Mouse (Mus musculus) stomach, embryonic 16.5 days (tissue): ENCODE measurements around the gene Vsx2. TPM values are rescaled to one million over a fixed set of nuclear protein-coding genes. Genes with fewer than 3 reads are reported as not detected.

Experiments used
- ATAC-seq: fragments of 200-750 bp; cut with Nextera tagmentation; 2 replicates; pipeline ENCODE4 v1.8.0; 2017; ENCODE audit warnings: moderate number of reproducible peaks, moderate TSS enrichment; ENCODE audit not compliant: insufficient read depth, low FRiP score
- H3K27ac ChIP-seq: fragments of 300-500 bp; sonication (generic); 2 replicates; pipeline ENCODE4 v1.5.1; 2014; ENCODE audit warnings: low read length
- H3K27me3 ChIP-seq: fragments of 300-500 bp; sonication (generic); 2 replicates; pipeline ENCODE4 v1.6.1; 2014; ENCODE audit warnings: low read length, control low read depth, mixed read lengths; ENCODE audit not compliant: control insufficient read depth, insufficient read depth
- H3K36me3 ChIP-seq: fragments of 300-500 bp; sonication (generic); 2 replicates; pipeline ENCODE4 v1.6.1; 2014; ENCODE audit warnings: low read length; ENCODE audit not compliant: control insufficient read depth, insufficient read depth
- H3K4me1 ChIP-seq: fragments of 300-500 bp; sonication (generic); 2 replicates; pipeline ENCODE4 v1.6.1; 2014; ENCODE audit warnings: low read length, control low read depth, mixed read lengths; ENCODE audit not compliant: control insufficient read depth, insufficient read depth
- H3K4me2 ChIP-seq: fragments of 300-500 bp; sonication (generic); 2 replicates; pipeline ENCODE4 v1.6.1; 2014; ENCODE audit warnings: low read depth, low read length, mixed read lengths
- H3K4me3 ChIP-seq: fragments of 300-500 bp; sonication (generic); replicated peaks from 2 replicates; pipeline ENCODE4 v1.5.1; 2014; ENCODE audit warnings: mild to moderate bottlenecking, low read length
- H3K9ac ChIP-seq: fragments of 300-500 bp; sonication (generic); 2 replicates; pipeline ENCODE4 v1.6.1; 2014; ENCODE audit warnings: low read length
- H3K9me3 ChIP-seq: fragments of 300-500 bp; sonication (generic); replicated peaks from 2 replicates; pipeline ENCODE4 v1.6.1; 2016; ENCODE audit warnings: low read length, control low read depth; ENCODE audit not compliant: control insufficient read depth
- WGBS: fragments of 180-500 bp; shearing (Covaris S2); extraction: QIAGEN DNeasy Blood & Tissue Kit; methylation state at CpG from one replicate; pipeline ENCODE4 v1.1.7; 2014; 5-methylcytosine and 5-hydroxymethylcytosine counted together
- polyA plus RNA-seq: library from polyadenylated mRNA; unstranded; fragments of >200 nt; fragmentation: Nextera tagmentation; extraction: Ambion mirVana; gene quantifications from 2 replicates; pipeline ENCODE4 v1.2.1, GENCODE M21; 2015

Vsx2 gene
- polyA plus RNA-seq, 1 experiment from 2014 or later, result not detected

GRCm38 (mm10) chr12:84620975-84621374 is 51.4 kb downstream of the Vsx2 start:
- no peak overlapping the region for H3K9ac ChIP-seq

GRCm38 (mm10) chr12:84624601-84625000 is 55.0 kb downstream of the Vsx2 start:
- no peaks in the 10 kb centered on the region for H3K36me3 ChIP-seq
- WGBS, result 24% methylated on average over 8 of the region's 8 CpGs
- no peaks in the 10 kb centered on the region for H3K4me1 ChIP-seq
- H3K9me3 ChIP-seq, result no peaks in the 10 kb centered on the region
- no peak for ATAC-seq
- no peak overlapping the region for H3K27ac ChIP-seq
- no peak overlapping the region for H3K9ac ChIP-seq
- H3K27me3 ChIP-seq, result peaks cover 8% of the 10 kb centered on the region; the same call in 1 of the 2 replicates
- H3K4me3 ChIP-seq, result no peak overlapping the region
- H3K4me2 ChIP-seq, result no peak overlapping the region

More at GRCm38 (mm10) chr12:84620975-84621374, 51.4 kb downstream of the Vsx2 start:
- Histone ChIP-seq H3K4me3 (no peak overlapping the region), H3K4me1 (no peaks in the 10 kb centered on the region), H3K27me3 (peaks cover 8% of the 10 kb centered on the region; the same call in 1 of the 2 replicates), H3K9me3 (no peaks in the 10 kb centered on the region), H3K4me2 (no peak overlapping the region), H3K27ac (no peak overlapping the region), H3K36me3 (no peaks in the 10 kb centered on the region)
- ATAC-seq, result no peak

- no peaks in the 10 kb centered on the region for H3K9me3 ChIP-seq
- no peak overlapping the region for H3K9ac ChIP-seq
- no peak overlapping the region for H3K4me2 ChIP-seq
- H3K4me3 ChIP-seq, result no peak overlapping the region
- WGBS, result 10% methylated on average over 9 of the region's 9 CpGs
- no peaks in the 10 kb centered on the region for H3K4me1 ChIP-seq
- H3K27ac ChIP-seq, result no peak overlapping the region
- ATAC-seq, result no peak
- no peaks in the 10 kb centered on the region for H3K36me3 ChIP-seq
- peaks cover 8% of the 10 kb centered on the region; the same call in 1 of the 2 replicates for H3K27me3 ChIP-seq
Observed at GRCm38 (mm10) chr12:84625116-84625515, 55.6 kb downstream of the Vsx2 start.

GRCm38 (mm10) chr12:84631867-84632266 is 62.3 kb downstream of the Vsx2 start:
- H3K4me2 ChIP-seq, result no peak overlapping the region
- WGBS, result 66% methylated on average over 3 of the region's 3 CpGs
- no peaks in the 10 kb centered on the region for H3K4me1 ChIP-seq
- no peak for ATAC-seq
- no peak overlapping the region for H3K4me3 ChIP-seq
- no peaks in the 10 kb centered on the region for H3K27me3 ChIP-seq
- H3K36me3 ChIP-seq, result no peaks in the 10 kb centered on the region
- no peak overlapping the region for H3K27ac ChIP-seq
- H3K9ac ChIP-seq, result no peak overlapping the region
- no peaks in the 10 kb centered on the region for H3K9me3 ChIP-seq

- Histone ChIP-seq H3K4me2 (no peak overlapping the region), H3K9me3 (no peaks in the 10 kb centered on the region), H3K4me1 (no peaks in the 10 kb centered on the region), H3K9ac (no peak overlapping the region), H3K36me3 (no peaks in the 10 kb centered on the region), H3K27ac (no peak overlapping the region), H3K4me3 (no peak overlapping the region), H3K27me3 (peaks cover 45% of the 10 kb centered on the region)
- WGBS, result 7% methylated on average over 6 of the region's 6 CpGs
- ATAC-seq, result no peak
Observed at GRCm38 (mm10) chr12:84640253-84640652, 70.7 kb downstream of the Vsx2 start.

GRCm38 (mm10) chr12:84640654-84641053 is 71.1 kb downstream of the Vsx2 start, which contains the start of gene Vrtn:
Gene Vrtn (plus strand): TSS chr12:84641019.
- ATAC-seq, result no peak
- Histone ChIP-seq H3K4me2 (no peak within 1 kb of the TSS), H3K9ac (no peak within 1 kb of the TSS), H3K4me1 (no peaks in the 10 kb centered on the region), H3K36me3 (no peaks in the 10 kb centered on the region), H3K4me3 (no peak within 1 kb of the TSS), H3K9me3 (no peaks in the 10 kb centered on the region), H3K27ac (no peak within 1 kb of the TSS), H3K27me3 (peaks cover 45% of the 10 kb centered on the region)
- 9% methylated on average over 9 of the region's 9 CpGs for WGBS

Other genes starting within 250 kb of the Vsx2 start
- 43.6 and 47.8 TPM in 2 replicates for gene Coq6, start 208.1 kb upstream of the Vsx2 start, polyA plus RNA-seq
- gene Fam161b, start 207.9 kb upstream of the Vsx2 start, polyA plus RNA-seq, result 2.6 and 3.6 TPM in 2 replicates
- gene Entpd5, start 160.7 kb upstream of the Vsx2 start, polyA plus RNA-seq, result 26.0 and 27.0 TPM in 2 replicates
- gene Bbof1, start 160.7 kb upstream of the Vsx2 start, polyA plus RNA-seq, result 0.70 and 0.89 TPM in 2 replicates
- 25.8 and 25.9 TPM in 2 replicates for gene Rnf113a2, start 152.6 kb upstream of the Vsx2 start, polyA plus RNA-seq
- gene Aldh6a1, start 118.8 kb upstream of the Vsx2 start, polyA plus RNA-seq, result 47.4 and 48.2 TPM in 2 replicates
- gene Lin52, start 118.3 kb upstream of the Vsx2 start, polyA plus RNA-seq, result 16.3 and 16.9 TPM in 2 replicates
- 12.8 and 13.2 TPM in 2 replicates for gene Abcd4, start 47.7 kb downstream of the Vsx2 start, polyA plus RNA-seq
- not detected in 2 replicates for gene Vrtn, start 71.3 kb downstream of the Vsx2 start, polyA plus RNA-seq
- 0.09 and 0.12 TPM in 2 replicates for gene Syndig1l, start 129.1 kb downstream of the Vsx2 start, polyA plus RNA-seq
- gene Npc2, start 203.4 kb downstream of the Vsx2 start, polyA plus RNA-seq, result 65.5 and 69.3 TPM in 2 replicates
- gene Isca2, start 203.5 kb downstream of the Vsx2 start, polyA plus RNA-seq, result 119 and 123 TPM in 2 replicates